Mouse (Mus musculus) spleen, postnatal 14 days (tissue): Measurements from ENCODE around the gene Olfr1220.

Experiments
- DNase-seq, 2 experiments: peaks; one replicate each; pipeline ENCODE4 v3.0.0; 2021 to 2022; ENCODE audit warnings: low spot score in 2 of 2

Gene Olfr1220

DNA sequence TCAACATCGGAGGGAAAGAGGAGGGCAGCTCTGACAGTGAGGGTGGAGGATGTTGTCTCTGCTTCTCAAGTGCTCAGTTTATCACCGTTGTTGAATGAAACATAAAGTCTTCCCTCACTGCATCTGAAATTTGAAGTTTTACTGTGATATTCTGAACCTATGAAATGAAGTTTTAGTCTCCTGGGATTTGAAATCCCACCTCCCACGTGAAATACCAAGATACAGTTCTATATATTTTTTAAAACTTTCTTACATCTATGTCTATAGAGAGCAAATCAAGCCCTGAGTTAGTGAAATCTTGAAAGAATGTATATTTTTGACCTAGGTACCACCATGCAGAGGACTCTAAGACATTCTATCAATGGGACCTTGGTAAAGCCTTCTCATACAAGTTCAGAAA, at the start of gene Olfr1220:
Gene Olfr1220, minus strand, starts transcription at position 101 of the 400 bp plus-strand sequence.
- DNase-seq = no peak

DNA sequence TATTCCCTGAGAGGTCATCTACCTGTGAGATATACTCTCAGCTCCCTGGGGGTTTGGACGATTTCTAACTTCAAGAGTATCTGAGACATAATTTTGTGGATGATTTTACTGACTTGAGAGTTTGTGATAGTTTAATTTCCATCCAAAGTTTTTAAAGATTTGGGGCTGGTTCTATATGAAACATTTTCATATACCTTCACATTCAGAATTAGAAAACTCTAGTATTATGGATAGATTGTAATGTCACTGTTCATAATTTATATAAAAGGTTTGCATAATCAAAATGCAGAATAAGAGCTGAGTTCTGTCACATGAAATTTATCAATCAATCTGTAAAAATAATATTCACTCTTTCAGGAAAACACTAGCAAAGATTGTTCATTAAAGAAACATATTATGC, 44.8 kb upstream of the Olfr1220 start, which contains the start of gene Olfr1223:
Gene Olfr1223, minus strand, starts transcription at position 101 of the 400 bp plus-strand sequence.
- DNase-seq = no peak

DNA sequence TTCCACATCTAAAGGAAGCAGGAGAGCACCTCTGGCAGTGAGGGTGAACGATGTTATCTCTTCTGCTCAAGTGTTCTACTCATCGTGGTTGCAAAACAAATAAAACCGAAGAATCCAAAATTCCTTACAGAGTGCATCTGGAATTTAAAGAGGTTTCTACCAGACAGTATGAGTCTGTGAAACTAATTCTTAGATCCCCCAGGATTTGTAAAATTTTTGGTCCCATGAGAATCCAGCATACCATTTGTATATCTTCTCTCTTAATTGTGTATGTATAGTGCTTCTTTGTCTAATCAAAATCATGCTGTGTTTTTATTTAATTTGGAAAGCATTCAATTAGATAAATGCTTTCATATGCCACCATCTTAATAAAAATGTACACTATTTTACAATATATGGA, 26.3 kb upstream of the Olfr1220 start, which contains the start of gene Olfr1222:
Gene Olfr1222, minus strand, starts transcription at position 101 of the 400 bp plus-strand sequence.
- DNase-seq = no peak

DNA sequence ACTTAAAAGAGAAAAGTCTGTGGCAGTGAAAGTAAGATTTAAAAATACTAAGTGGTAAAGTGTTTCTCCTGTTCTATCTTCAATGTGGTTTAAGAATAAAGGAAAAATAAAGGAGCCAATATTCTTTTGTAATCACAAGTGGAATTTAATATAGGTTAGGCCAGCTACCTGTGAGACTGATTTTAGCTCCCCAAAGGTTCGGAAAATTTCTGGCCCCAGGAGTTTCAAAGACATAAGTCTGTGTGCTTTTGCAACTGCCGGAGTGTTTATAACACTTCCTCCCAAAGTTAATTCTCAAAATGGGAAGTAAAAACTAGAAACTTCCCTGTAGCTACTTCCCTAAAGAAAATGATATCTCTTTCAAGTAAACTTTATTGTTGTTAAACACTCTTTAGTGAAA, 10.5 kb upstream of the Olfr1220 start, which contains the start of gene Olfr1221:
Gene Olfr1221, minus strand, starts transcription at position 101 of the 400 bp plus-strand sequence.
- DNase-seq = no peak

DNA sequence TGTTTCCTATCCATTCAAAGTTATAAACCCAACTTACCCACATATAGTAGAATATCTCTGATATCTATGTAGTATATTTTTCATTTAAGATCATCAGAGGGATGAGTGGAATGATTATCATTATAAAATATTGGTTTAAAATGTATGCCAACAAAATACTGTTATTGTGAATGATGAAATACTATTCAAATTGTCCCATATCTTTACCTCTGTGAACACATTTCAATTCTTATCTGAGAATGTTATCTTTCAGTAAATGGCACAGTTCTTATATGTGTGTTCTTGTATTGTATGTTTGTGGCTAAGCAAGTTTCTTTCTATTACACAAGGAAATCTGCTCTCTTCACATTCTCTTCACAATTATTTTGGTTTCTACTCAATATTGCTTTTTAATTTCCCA, 984 bp downstream of the Olfr1220 start:
- DNase-seq = no peak

DNA sequence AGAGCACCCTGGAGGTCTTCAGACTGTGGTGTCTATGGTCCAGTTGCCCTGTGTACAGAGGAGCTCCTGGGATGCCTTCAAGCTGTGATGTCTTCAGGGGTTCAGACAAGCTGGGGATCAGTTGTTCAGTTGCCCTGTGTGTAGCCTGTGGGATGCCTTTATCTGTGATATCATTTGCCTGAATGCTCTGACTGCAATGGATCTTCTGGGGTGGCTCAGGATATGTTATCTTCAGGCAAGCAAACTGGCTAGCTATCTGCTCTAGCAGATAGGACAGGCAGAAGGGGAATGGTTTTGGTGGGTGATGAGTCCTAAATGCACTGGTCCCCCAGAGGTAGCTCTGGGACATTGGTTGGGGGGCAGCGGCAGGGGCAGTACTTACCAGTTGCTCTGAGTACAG, 12.8 kb downstream of the Olfr1220 start:
- no peak for DNase-seq

DNA sequence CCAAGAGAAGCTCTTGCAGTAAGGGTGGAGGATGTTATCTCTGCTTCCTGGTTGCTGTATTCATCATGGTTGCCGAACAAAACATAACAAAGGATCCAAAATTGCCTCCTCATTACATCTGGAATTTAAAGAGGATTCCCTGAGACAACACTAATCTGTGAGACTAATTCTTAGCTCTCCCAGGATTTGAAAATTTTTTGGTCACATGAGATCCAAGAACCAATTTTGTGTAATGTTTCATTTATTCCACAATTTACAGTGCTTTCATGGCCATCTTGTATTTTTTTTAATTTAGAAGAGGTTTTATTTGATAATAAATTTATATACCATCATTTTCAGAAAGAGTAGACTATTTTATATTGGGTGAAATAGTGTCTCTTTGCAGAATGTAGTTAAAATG, 23.2 kb downstream of the Olfr1220 start, which contains the start of gene Olfr1219:
Gene Olfr1219, minus strand, starts transcription at position 101 of the 400 bp plus-strand sequence.
- no peak for DNase-seq

DNA sequence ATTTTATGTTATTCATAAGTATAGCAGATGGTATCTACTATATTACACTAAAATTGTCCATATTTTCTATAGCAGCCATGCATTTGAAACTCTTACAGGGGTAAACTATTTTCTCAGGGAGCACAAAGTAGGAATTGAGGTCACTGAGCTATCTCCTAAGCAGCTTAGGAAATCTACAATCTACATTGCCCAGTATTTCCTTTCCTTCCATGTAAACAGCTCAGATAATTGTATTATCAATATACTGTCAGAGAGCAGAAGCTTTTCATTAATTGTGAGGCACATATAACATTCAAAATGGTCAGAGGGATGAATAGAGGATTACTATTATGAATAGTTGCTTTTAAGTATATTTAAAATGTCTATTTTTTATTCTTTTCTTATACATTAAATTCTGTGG, 25.1 kb downstream of the Olfr1220 start:
- DNase-seq = no peak

DNA sequence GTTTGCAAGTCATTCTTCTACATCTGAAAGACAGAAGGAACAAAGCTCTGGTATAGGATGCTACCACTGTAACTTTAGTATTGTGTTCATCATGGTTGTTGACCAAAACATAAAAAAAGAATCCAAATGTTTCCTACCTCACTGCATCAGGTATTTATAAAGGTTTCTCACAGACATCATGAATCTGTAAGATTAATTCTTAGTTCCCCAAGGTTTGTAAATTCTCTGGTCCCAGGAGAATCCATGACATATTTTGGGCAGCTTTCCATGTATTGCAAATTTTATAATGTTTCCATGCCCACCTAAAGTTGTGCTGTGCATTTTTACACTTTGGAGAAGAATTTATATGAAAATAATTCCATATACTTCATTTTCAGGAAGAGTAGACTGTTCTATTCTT, 45.5 kb downstream of the Olfr1220 start, which contains the start of gene Olfr1218:
Gene Olfr1218, minus strand, starts transcription at position 101 of the 400 bp plus-strand sequence.
- no peak for DNase-seq
